Mouse (Mus musculus): ENCODE measurements around the gene Galnt14.

DNA sequence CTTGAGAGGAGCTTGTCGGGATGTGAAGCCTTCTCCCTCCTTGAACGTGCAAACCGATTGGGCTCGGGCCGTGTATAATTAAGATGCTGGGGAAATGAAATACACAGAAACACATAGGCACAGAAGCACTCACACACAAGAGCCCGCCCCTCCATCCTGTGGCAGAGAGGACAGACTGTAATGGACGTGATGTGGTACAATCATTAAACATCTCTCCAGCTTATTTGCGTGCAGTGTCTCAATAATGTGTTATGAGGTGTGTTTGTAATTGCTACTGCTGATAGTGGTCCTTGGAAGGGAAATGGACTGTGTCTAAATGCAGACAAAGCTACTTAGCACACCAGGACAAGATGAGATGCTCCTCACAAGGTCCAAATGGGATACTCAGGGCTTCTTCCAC, 24.0 kb downstream of the Galnt14 start:
- TF ChIP-seq POLR2A (IDR thresholded peaks at IDR 0.05; ENCODE audit: insufficient read depth, low read length) (no peak), CTCF (IDR thresholded peaks at IDR 0.05; ENCODE audit: low read depth, low read length) (no peak)
